Mouse (Mus musculus) bone marrow, adult 2 months (tissue): ENCODE data around the gene Rpap3.

Source experiments
- CTCF ChIP-seq: fragments of 200-500 bp; IDR thresholded peaks from 2 replicates; pipeline ENCODE4 v1.5.1; 2011; ENCODE audit warnings: low read length, control low read depth; ENCODE audit not compliant: control insufficient read depth, insufficient read depth
- POLR2A ChIP-seq: fragments of 200-500 bp; IDR thresholded peaks from 2 replicates; pipeline ENCODE4 v1.6.1; 2011; ENCODE audit warnings: low read depth, mild to moderate bottlenecking, control low read depth, low read length, borderline replicate concordance; ENCODE audit not compliant: control insufficient read depth

DNA sequence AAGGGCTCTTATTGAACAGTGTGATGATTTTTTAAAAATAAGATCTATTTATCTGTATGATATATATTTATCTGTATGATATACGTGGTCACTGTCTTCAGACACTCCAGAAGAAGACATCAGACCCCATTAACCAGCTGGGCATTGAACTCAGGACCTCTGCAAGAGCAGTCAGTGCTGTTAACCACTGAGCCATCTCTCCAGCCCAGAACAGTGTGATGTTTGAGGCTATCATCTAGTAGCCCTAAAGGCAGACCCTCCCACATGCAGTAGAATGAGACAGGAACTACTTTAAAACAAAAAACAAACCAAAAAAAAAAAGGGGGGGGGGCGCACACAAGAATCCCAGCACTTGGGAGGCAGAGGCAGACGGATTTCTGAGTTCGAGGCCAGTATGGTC is 41.9 kb upstream of the Rpap3 start:
- TF ChIP-seq CTCF (no peak), POLR2A (no peak)
